Mouse (Mus musculus) embryonic fibroblast, embryonic 13.5 days (primary cell): ENCODE data around the gene Ces3a.

Source experiments
- CTCF ChIP-seq: IDR thresholded peaks from 2 replicates; pipeline ENCODE4 v1.5.1; 2011; ENCODE audit warnings: mild to moderate bottlenecking, control low read depth, low read length, moderate library complexity, borderline replicate concordance; ENCODE audit not compliant: insufficient read depth
- POLR2A ChIP-seq: IDR thresholded peaks from 2 replicates; pipeline ENCODE4 v1.6.1; 2011; ENCODE audit warnings: low read depth, mild to moderate bottlenecking, control low read depth, low read length, moderate library complexity

GRCm38 (mm10) chr8:105068971-105069370, 20.6 kb downstream of the Ces3a start:
- TF ChIP-seq POLR2A (no peak), CTCF (no peak)
